Comparison of ENCODE assay signal across 24 mouse cellular contexts in genomic region chr9:83283249-83283648, GRCm38 (mm10).
DNase-seq lines count a peak whose midpoint lies in the region; ATAC-seq and TF ChIP-seq lines count a peak whose summit lies in the region.
"Had no signal": no experiment of that assay in that cellular context is flagged by ENCODE, and none has a peak within 500 bp of the region (broad histone marks: within the 10 kb centered on the region; RNA-seq: fewer than 3 reads in every experiment).

No protein-coding gene starts in this region.

- no peak overlapping the region for H3K9ac ChIP-seq in kidney, embryonic 16.5 days (replicated peaks; ENCODE audit: low read length)
- H3K9ac ChIP-seq in midbrain, embryonic 11.5 days (ENCODE audit: low read length) = no peak overlapping the region
- H3K9ac ChIP-seq in midbrain, embryonic 15.5 days = no peak overlapping the region
- H3K9ac ChIP-seq in limb, embryonic 14.5 days (ENCODE audit: low read depth, low read length, severe bottlenecking) = no peak overlapping the region
- H3K9ac ChIP-seq: embryonic facial prominence, embryonic 12.5 days; heart, embryonic 12.5 days; hindbrain, embryonic 13.5 days; liver, embryonic 12.5 days had no signal

- no peak for DNase-seq in kidney, postnatal 25 days
- peak; percentile 35 for DNase-seq in midbrain, embryonic 11.5 days (ENCODE audit: low spot score, missing footprints)
- peak; percentile 52 for DNase-seq in limb, embryonic 14.5 days (ENCODE audit: low spot score)
- DNase-seq in cerebellum, adult 18-20 months = no peak
- DNase-seq: adrenal gland, adult 2 months; adrenal gland, postnatal 36 days; cerebellum, adult 9-10 months; embryo, embryonic 11 days; gastrocnemius, postnatal 36 days; heart, adult 18-20 months; heart, postnatal 4 days; kidney, adult 11 months; kidney, postnatal 36 days; lung, adult 18-20 months; lung, postnatal 10 days; right cerebral cortex, postnatal 25 days had no signal

- 49% methylated on average over 8 of the region's 8 CpGs for WGBS in kidney, embryonic 16.5 days
- WGBS in midbrain, embryonic 11.5 days = 84% methylated on average over 8 of the region's 8 CpGs
- WGBS in midbrain, embryonic 15.5 days = 79% methylated on average over 8 of the region's 8 CpGs
- WGBS in limb, embryonic 14.5 days = 22% methylated on average over 8 of the region's 8 CpGs

- H3K4me1 ChIP-seq in kidney, embryonic 16.5 days (ENCODE audit: insufficient read depth, low read length) = 0 out of 2 replicates have a peak, but pooled peaks cover 8% of the 10 kb centered on the region
- no peaks in the 10 kb centered on the region for H3K4me1 ChIP-seq in midbrain, embryonic 11.5 days (ENCODE audit: control insufficient read depth, insufficient read depth, low read length)
- H3K4me1 ChIP-seq in midbrain, embryonic 15.5 days = no peaks in the 10 kb centered on the region
- peaks cover 2% of the 10 kb centered on the region for H3K4me1 ChIP-seq in limb, embryonic 14.5 days (ENCODE audit: control insufficient read depth, insufficient read depth, low read length)
- H3K4me1 ChIP-seq: embryonic facial prominence, embryonic 12.5 days; heart, embryonic 12.5 days; liver, embryonic 12.5 days had no signal

- H3K9me3 ChIP-seq in kidney, embryonic 16.5 days (ENCODE audit: low read length) = 0 out of 2 replicates have a peak, but pooled peaks cover 4% of the 10 kb centered on the region
- no peaks in the 10 kb centered on the region for H3K9me3 ChIP-seq in midbrain, embryonic 11.5 days (ENCODE audit: control insufficient read depth, low read length)
- H3K9me3 ChIP-seq in midbrain, embryonic 15.5 days = no peaks in the 10 kb centered on the region
- no peaks in the 10 kb centered on the region for H3K9me3 ChIP-seq in limb, embryonic 14.5 days (ENCODE audit: control insufficient read depth, low read length)
- H3K9me3 ChIP-seq: embryonic facial prominence, embryonic 12.5 days; heart, embryonic 12.5 days; hindbrain, embryonic 13.5 days; liver, embryonic 12.5 days had no signal

- no peak overlapping the region for H3K27ac ChIP-seq in kidney, embryonic 16.5 days (ENCODE audit: low read length)
- no peak overlapping the region for H3K27ac ChIP-seq in midbrain, embryonic 11.5 days (ENCODE audit: low read depth, low read length)
- H3K27ac ChIP-seq in midbrain, embryonic 15.5 days = no peak overlapping the region
- H3K27ac ChIP-seq in limb, embryonic 14.5 days (replicated peaks; ENCODE audit: low read depth, low read length) = peak overlapping the region; percentile 49
- H3K27ac ChIP-seq: embryonic facial prominence, embryonic 12.5 days; hindbrain, embryonic 13.5 days; liver, embryonic 12.5 days had no signal

- no peaks in the 10 kb centered on the region for H3K36me3 ChIP-seq in kidney, embryonic 16.5 days (ENCODE audit: insufficient read depth, low read length)
- no peaks in the 10 kb centered on the region for H3K36me3 ChIP-seq in midbrain, embryonic 11.5 days (ENCODE audit: control insufficient read depth, insufficient read depth, low read length)
- H3K36me3 ChIP-seq in midbrain, embryonic 15.5 days (replicated peaks) = no peaks in the 10 kb centered on the region
- H3K36me3 ChIP-seq in limb, embryonic 14.5 days (ENCODE audit: control insufficient read depth, insufficient read depth, low read length) = no peaks in the 10 kb centered on the region
- H3K36me3 ChIP-seq: embryonic facial prominence, embryonic 12.5 days; heart, embryonic 12.5 days; hindbrain, embryonic 13.5 days; liver, embryonic 12.5 days had no signal

- peak; percentile 51; the same call in 1 of the 2 replicates for ATAC-seq in kidney, embryonic 16.5 days (ENCODE audit: low FRiP score, low TSS enrichment)
- no peak for ATAC-seq in midbrain, embryonic 11.5 days (ENCODE audit: low FRiP score)
- ATAC-seq in midbrain, embryonic 15.5 days (replicated peaks) = no peak
- peak; percentile 80 for ATAC-seq in limb, embryonic 14.5 days (ENCODE audit: low FRiP score, low read depth)
- ATAC-seq: forebrain, embryonic 14.5 days; liver, embryonic 12.5 days; midbrain, embryonic 16.5 days had no signal

- H3K27me3 ChIP-seq in kidney, embryonic 16.5 days (ENCODE audit: insufficient read depth, low read length) = no peaks in the 10 kb centered on the region
- H3K27me3 ChIP-seq in midbrain, embryonic 11.5 days (ENCODE audit: control insufficient read depth, insufficient read depth, low read length) = no peaks in the 10 kb centered on the region
- H3K27me3 ChIP-seq in midbrain, embryonic 15.5 days (replicated peaks) = no peaks in the 10 kb centered on the region
- no peaks in the 10 kb centered on the region for H3K27me3 ChIP-seq in limb, embryonic 14.5 days (ENCODE audit: control insufficient read depth, insufficient read depth, low read length)
- H3K27me3 ChIP-seq: embryonic facial prominence, embryonic 12.5 days; heart, embryonic 12.5 days; hindbrain, embryonic 13.5 days; liver, embryonic 12.5 days had no signal

- no peak for TF ChIP-seq POLR2A in limb, embryonic 14.5 days (IDR thresholded peaks at IDR 0.05; ENCODE audit: borderline replicate concordance, extremely low read depth, insufficient read depth, insufficient read length)

- no peak overlapping the region for H3K4me2 ChIP-seq in kidney, embryonic 16.5 days (replicated peaks; ENCODE audit: low read depth, low read length)
- no peak overlapping the region for H3K4me2 ChIP-seq in midbrain, embryonic 11.5 days
- H3K4me2 ChIP-seq in midbrain, embryonic 15.5 days = no peak overlapping the region
- H3K4me2 ChIP-seq in limb, embryonic 14.5 days (replicated peaks; ENCODE audit: low read depth, low read length, severe bottlenecking) = no peak overlapping the region
- H3K4me2 ChIP-seq: embryonic facial prominence, embryonic 12.5 days; heart, embryonic 12.5 days; hindbrain, embryonic 13.5 days; liver, embryonic 12.5 days had no signal

- no peak overlapping the region for H3K4me3 ChIP-seq in kidney, embryonic 16.5 days (ENCODE audit: low read length)
- no peak overlapping the region for H3K4me3 ChIP-seq in midbrain, embryonic 11.5 days (ENCODE audit: low read depth, low read length)
- H3K4me3 ChIP-seq in midbrain, embryonic 15.5 days = no peak overlapping the region
- no peak overlapping the region for H3K4me3 ChIP-seq in limb, embryonic 14.5 days (replicated peaks; ENCODE audit: low read length)
- H3K4me3 ChIP-seq: embryonic facial prominence, embryonic 12.5 days; heart, embryonic 12.5 days; hindbrain, embryonic 13.5 days; liver, embryonic 12.5 days had no signal

Comparison
In these comparisons a context has a peak if more than half of its experiments do, and no peak if none do; other contexts are left out.
1. ATAC-seq: peak in kidney, embryonic 16.5 days (single experiment) and limb, embryonic 14.5 days (single experiment); none in midbrain, embryonic 11.5 days (single experiment) and midbrain, embryonic 15.5 days (single experiment).
2. DNase-seq: peak in midbrain, embryonic 11.5 days (single experiment) and limb, embryonic 14.5 days (single experiment); none in kidney, postnatal 25 days (0 of 2) and cerebellum, adult 18-20 months (0 of 2).